Mouse (Mus musculus): ENCODE measurements around the gene Slu7. TPM values are rescaled to one million over a fixed set of nuclear protein-coding genes. Genes with fewer than 3 reads are reported as not detected.

Slu7 gene
- total RNA-seq, 1 experiment from 2014 or later: 86.7 TPM

DNA sequence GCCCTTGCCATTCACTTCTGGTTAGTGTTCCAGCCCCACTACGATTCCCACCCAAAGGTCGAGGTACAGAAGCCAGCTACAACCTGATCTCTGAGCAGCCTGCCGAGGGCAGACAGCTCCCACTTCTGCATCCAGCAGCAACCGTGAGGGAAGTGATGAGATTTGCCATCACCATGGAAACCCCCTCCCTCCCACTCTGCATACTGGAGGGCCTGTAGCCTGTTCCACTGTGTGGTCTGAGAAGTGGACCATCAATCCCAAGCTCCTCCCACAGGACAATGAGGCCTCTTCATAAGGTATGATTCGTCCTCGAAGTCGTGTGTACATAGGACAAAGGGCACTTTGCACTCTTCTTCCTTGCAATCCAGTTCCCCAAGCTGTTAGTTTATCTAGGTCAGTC is 16.3 kb upstream of the Slu7 start:
- ATAC-seq (replicated peaks; ENCODE audit: low read depth, poor library complexity, severe bottlenecking): no peak

DNA sequence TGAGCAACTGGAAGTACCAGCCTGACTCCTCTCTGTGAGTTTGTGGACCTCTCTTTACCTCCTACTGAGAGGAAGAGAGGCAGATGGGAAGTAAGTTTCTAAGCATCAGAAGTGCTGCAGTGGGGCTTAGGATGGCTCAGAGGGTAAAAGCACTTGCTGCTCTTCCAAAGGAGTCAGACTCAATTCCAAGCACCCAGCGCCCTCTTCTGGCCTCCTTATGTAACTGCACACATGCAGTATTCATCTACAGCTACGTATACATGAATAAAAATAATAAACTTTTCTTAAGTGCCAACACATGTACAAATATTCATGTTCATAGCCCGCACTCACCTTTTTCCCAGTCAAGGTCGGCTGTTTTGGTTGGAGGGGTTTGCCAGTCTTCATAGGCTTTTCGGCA is 9.2 kb upstream of the Slu7 start:
- no peak for ATAC-seq (replicated peaks; ENCODE audit: low read depth, poor library complexity, severe bottlenecking)

DNA sequence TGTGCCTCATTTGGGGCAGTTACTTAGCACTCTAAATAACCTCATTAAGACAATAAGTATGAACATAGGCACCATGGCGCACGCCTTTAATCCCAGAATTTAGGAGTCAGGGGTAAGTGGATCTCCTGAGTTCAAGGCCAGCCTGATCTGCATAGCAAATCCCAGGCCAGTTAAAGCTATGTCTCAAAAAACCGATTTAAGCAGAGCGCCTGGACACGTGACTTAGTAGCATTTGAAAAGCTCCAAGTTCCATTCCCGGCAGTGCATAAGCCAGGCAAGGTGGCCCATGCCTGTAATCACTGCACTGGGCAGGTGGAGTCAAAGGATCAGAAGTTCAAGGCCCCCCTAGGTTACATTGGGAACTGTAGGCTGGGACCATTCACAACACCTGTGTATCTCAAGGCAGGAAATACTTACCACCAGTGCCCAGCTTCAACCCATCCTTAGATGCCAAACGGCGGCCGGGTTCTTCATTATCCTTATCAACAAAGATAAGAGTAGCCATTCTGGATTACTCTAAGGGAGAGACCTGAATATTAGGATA is 8.3 kb upstream of the Slu7 start:
- ATAC-seq (replicated peaks; ENCODE audit: low read depth, poor library complexity, severe bottlenecking): no peak

DNA sequence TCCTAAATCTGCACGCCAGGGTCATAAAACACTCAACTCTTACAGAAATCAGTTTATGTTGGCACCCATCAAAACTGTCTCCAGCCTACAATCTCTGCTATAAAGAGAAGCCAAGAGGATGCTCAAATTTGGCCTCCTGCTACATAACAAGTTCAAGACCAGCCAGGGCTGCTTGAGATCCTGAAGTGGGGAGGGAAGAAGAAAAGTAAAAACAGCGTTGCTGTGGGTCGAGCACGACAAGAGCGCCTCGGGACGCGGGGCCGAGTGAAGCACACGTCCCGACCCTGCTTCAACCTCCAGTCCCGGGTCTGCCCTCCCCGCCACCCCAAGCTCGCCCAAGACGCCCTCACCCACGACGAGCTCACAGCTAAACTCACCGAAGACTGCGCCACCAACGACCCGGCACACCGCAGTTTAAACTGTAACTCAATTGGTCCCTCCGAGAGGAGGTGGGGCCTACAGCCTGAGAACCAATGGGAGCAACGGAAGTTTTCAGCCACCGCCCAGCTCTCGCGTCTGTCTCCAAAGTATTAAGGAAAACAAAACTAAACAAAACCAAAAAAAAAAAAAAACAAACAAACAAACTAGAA is 7.6 kb upstream of the Slu7 start, which contains the start of gene Pttg1:
TSS of gene Pttg1 (minus strand) at position 428 of the 590 bp plus-strand sequence.
- ATAC-seq (replicated peaks; ENCODE audit: low read depth, poor library complexity, severe bottlenecking): peak; percentile 100

DNA sequence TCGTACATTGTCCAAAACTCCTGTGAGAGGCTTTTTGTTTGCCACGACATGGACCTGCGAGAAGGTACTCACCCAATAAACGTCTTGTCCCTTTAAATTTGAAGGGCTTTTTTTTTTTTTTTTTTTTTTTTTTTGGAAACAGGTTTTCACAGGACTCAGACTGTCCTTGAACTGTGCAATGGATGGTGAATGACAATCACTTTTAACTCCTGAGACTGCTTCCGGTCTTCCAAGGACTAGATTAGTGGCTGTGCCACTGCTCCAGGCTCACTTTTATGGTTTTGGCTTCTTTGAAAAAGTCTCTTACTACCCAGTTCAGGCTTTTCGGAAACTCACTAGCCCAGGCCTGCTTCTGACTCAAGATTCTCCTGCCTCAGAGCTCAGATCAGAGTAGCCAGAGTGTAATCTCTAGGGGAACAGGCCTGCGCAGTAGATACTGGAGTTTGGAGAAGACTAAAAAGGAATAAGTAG is 7.1 kb upstream of the Slu7 start:
- ATAC-seq (replicated peaks; ENCODE audit: low read depth, poor library complexity, severe bottlenecking): peak; percentile 24

DNA sequence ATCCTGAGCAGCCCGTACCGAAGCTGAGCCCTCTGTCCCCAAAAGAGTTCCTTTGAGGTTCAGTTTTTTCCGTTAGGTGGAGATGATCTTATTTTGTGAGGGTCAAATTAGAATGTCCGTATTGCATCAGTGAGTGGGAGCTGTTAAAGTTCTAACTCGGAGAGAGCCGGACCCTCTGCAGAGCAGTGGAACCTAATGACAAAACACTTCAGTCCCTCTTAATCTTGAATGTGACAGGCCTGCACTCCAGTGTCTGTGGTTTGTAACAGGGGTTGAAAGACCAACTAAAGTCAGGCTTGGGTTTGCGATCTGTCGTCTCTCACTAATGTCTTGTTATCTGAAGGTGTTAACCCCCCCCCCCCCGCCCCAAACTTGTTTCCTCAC is 472 bp downstream of the Slu7 start:
- ATAC-seq (replicated peaks; ENCODE audit: low read depth, poor library complexity, severe bottlenecking): peak; percentile 60

DNA sequence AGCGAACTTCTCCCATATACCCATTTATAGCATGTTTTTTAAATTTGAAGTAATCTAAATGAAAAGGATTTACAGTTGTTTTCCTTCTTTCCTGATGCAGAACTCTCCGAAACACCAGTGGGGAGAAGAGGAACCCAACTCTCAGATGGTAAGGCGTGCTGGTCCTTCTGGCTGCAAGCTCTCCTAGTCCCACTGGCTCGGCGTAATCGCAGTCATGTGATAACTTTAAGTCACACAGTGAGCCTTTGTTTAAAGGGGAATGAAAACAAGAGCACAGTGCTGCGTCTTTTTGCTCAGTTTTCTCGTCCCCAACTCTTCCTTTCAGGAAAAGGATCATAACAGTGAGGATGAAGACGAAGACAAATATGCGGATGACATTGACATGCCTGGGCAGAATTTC is 7.6 kb downstream of the Slu7 start:
- no peak for ATAC-seq (replicated peaks; ENCODE audit: low read depth, poor library complexity, severe bottlenecking)

DNA sequence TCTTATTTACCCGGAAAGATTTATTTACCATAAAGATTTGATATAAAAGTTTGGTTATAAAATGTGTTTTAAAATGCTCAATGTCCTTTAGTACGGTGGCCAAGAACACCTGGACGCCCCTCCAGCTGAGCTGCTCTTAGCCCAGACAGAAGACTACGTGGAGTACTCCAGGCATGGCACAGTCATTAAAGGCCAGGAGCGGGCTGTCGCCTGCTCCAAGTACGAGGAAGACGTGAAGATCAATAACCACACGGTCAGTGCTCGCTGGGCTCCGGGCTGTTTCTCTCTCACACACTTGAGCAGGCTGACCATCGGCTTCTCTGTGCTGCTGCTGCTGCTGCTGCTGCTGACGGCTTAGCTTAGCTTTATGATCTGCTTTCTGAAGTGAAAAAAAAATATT is 9.6 kb downstream of the Slu7 start:
- ATAC-seq (replicated peaks; ENCODE audit: low read depth, poor library complexity, severe bottlenecking): no peak

DNA sequence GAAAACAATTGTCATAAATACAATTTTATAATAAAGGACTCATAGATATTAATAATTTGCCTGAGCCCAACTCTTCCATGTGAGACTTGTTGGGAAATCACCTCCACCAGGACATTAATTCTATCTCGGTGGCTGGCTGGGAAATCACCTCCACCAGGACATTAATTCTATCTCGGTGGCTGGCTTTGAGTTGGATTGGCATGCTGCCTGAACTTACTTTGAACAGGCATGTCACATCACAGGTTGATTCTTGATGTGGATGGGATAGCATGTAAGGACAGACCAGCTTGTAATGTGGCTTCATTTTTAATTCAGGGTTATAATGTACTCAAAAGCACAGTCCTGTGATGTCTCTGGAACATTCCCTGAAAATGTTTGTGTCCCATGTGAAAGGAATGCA is 16.4 kb downstream of the Slu7 start:
- no peak for ATAC-seq (replicated peaks; ENCODE audit: low read depth, poor library complexity, severe bottlenecking)

DNA sequence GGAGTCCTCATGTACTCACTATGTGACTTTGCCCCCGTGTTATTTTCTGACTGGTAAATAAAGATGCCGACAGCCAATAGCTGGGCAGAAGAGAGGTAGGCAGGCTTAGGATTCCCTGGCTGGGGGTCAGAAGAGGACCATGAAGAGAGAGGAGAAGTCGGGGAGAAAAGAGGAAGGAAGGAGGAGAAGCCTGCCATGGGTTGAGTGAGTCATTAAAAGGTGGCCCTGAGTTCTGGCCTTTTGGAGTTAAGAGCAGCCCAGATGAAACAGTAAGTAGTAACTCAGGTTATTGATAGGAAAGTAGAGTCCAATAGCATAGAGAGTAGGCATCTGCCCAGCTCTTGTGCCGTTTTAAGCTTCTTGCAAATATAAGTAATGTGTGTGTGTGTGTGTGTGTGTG is 17.8 kb downstream of the Slu7 start:
- ATAC-seq (replicated peaks; ENCODE audit: low read depth, poor library complexity, severe bottlenecking): peak; percentile 89

DNA sequence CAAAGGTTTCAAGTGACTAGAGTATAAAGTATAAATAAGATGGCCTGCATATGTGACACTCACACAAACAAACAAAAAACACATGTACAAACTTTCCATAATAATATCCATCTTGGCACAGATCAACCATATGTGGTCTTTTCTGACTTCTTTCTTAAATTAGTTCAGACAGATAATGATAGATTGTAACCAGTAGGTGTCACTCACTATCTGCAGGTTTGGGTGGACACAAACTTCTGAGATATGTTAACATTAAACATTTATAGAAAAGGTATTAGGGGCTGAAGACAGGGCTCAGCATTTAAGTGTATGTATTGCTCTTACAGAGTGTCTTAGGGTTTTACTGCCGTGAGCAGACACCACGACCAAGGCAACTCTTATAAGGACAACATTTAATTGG is 18.7 kb downstream of the Slu7 start:
- ATAC-seq (replicated peaks; ENCODE audit: low read depth, poor library complexity, severe bottlenecking): 0 out of 2 replicates have a peak, but pooled peaks have one; percentile 18

DNA sequence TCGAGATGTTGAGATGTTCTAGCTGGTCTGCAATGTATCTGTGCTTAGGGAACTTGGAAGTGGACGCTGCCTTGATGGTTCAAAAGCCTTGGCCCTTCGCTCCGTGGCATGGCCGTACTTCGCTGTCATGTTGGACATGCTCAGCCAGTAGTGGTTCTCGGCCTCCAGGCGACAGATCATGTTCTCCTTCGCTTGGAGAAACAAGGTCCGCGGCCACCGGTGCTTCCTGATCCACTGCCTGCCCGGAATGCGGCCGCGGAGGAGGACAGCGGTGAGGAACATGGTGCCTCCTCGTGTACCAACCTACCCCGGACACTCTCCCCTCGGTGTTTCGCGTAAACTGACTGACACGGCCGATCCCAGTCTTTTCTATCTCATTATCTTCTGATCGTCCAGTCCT is 29.7 kb downstream of the Slu7 start:
- no peak for ATAC-seq (replicated peaks; ENCODE audit: low read depth, poor library complexity, severe bottlenecking)

DNA sequence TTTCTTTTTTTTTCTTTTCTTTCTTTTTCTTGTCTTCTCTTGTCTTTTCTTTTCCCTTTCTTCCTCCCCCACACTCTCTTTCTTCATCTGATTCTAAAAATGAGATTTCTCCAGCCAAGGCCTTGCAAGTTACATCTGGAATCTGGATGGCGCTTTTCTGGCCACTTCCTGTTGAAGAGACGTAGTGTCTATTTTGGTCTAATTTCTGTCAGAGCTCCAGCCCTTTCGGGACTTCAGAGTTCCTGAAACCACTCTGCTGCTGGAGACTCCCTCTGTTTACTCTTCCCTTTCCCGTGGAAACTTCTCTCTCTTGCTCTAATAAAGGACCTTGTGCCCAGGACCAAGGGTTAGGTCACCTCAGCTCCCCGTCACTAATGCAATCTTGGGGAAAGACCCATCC is 36.6 kb downstream of the Slu7 start:
- ATAC-seq (replicated peaks; ENCODE audit: low read depth, poor library complexity, severe bottlenecking): no peak

DNA sequence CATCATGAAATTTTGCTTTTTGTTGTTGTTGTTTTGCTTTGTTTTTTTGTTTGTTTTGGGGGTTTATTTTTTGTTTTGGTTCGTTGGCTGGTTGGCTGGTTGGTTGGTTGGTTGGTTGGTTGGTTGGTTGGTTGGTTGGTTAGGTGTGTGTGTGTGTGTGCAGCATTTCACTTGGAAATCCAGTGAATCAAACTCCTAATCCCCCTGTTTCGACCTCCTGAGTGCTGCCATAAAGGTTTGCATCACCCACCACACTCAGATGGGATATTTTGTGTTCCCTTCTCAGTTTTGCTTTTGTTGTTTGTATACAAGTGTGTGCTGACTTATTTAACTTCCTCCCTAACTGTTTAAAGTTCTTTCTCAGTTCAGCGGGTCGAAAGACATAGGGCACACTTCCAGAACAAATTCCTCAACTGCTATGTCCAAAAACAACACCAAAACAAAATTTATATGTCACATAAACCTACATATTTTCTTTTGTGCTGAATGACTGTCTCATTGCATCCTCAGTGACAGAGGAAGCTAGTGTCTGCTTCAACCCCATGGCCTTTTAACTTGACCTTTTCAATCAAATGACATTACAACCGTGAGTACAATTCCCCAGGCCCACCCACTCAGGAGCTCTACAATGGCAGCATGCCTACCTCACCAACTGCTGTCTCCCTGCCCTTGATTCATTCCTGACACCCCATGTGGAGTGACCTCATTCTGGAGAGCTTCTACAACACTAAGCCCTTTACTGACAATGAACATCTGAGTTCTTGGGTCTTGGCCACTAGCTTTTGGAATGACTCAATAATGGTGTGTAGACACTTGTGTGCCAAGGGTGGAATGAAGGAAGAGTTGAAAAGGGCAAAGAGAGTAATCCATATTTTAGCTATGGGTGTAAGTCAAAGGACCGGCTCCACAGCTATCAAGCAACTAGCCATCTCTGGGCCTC is 37.6 kb downstream of the Slu7 start:
- no peak for ATAC-seq (replicated peaks; ENCODE audit: low read depth, poor library complexity, severe bottlenecking)

DNA sequence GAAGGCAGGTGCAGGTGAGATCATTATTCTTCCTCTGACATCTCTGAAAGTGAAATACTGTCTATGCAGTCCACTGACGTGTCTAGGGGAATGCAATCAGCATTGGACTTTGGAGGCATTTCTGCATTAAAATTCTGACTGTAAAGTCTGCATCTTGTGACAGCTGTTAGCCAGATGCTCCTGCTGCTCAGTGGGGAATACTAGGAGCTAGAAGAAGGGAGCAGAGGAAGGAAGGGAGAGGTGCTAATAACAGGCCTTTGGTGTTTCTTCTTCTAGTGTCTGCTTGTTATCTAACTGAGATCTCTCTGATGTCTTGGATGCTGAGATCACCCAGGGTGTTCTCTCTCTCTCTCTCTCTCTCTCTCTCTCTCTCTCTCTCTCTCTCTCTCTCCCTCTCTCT is 39.6 kb downstream of the Slu7 start:
- ATAC-seq (replicated peaks; ENCODE audit: low read depth, poor library complexity, severe bottlenecking): no peak

DNA sequence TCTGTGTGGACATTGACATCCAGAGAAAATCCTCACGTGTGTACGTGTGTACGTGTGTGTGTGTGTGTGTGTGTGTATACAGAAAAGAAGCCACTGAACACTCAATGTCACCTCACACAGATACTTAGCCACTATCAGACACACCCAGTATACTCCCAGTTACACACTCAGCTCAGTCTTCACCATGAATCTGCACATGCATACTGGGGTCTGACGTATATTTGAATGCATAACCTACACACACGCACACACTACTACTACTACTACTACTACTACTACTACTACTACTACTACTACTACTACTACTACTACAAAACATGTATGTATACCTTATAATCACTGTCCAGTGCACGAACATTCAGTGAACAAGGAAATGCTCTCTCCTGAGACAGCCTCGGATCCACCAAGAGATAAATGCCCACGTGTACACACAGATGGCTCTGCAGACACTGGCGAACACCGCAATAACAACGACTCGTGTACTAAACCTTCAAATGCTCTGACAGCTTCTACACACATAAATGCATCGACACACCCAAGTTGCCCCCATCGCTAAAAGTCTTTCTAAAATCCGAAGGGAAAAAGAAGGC is 40.2 kb downstream of the Slu7 start:
- no peak for ATAC-seq (replicated peaks; ENCODE audit: low read depth, poor library complexity, severe bottlenecking)

DNA sequence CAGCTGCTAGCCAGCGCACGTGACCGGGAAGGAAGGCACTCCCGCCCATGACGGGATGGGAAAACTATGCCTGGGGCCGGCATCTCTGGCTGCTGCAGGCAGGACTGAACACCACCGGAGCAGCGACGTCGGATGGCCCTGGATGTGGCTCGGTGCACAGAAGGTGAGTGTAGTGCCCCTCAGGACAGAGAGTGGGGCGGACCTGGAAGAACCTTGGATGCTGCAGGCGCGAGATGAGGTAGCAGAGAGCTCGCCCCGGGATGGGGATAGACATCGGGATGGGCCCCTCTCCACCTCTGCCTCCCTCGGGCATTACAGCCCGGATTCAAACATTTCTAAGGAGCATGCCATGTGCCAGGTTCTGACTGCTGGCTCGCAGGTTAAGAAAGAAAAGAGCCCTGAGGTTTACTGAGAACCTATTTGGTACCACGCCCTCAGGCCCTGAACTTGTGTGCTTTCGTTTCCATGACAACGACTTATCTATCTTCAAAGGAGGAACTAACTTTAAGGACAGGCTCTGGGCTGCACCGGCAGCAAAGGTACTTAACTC is 40.8 kb downstream of the Slu7 start, which contains the start of gene C1qtnf2:
TSS of gene C1qtnf2 (plus strand) at position 52 of the 550 bp plus-strand sequence.
- ATAC-seq (replicated peaks; ENCODE audit: low read depth, poor library complexity, severe bottlenecking): peak; percentile 98

DNA sequence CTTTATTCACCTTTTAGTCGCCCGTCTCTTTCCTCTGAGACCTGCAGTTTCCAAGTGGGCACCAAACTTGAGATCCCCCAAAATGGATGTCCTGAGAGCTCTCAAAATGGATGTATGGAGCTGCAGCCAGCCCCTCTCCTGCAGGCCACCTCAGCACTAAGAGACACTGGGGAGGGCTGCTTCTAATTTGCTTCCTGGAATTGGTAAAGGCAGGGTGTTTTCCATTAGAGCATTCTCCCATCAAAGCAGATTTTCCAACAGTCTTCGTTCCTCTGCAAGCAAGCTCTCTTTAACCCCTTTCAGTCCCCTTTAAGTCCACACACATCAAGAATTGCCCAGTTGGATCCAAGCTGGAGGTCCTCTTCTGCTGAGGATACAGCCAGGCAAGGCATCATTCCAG is 45.8 kb downstream of the Slu7 start:
- no peak for ATAC-seq (replicated peaks; ENCODE audit: low read depth, poor library complexity, severe bottlenecking)

DNA sequence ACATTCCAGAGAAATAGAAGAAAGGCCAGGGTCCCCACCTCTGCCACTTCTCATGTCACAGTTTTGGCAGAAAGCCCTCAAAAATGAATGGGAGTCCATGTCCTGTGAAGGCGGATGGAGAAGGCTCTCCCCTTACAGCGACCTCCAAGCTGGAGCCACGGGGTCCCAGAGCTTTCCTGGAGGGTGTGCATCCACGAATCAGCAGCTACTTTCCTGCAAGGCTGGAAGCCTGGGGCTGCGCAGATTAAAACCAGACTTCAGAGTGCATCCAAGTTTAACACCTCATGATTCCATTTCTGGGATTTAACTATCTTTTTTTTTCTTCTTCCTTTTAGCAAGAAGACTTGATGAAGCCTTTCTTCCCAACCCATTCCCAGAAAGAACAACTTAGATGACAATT is 47.0 kb downstream of the Slu7 start:
- no peak for ATAC-seq (replicated peaks; ENCODE audit: low read depth, poor library complexity, severe bottlenecking)

Data from common myeloid progenitor, adult 5-6 weeks (primary cell).